Mouse (Mus musculus): ENCODE measurements around the gene Prr11.
"Not testable (repeated sequence)": the region's sequence is repeated elsewhere in the genome, so short reads cannot be mapped to it uniquely, and the experiment has no call there.

The Prr11 gene

GRCm38 (mm10) chr11:87048900-87049299, 59.6 kb downstream of the Prr11 start:
- DNase-seq (ENCODE audit: low spot score in 2 of 2), result not testable (repeated sequence)

DNA sequence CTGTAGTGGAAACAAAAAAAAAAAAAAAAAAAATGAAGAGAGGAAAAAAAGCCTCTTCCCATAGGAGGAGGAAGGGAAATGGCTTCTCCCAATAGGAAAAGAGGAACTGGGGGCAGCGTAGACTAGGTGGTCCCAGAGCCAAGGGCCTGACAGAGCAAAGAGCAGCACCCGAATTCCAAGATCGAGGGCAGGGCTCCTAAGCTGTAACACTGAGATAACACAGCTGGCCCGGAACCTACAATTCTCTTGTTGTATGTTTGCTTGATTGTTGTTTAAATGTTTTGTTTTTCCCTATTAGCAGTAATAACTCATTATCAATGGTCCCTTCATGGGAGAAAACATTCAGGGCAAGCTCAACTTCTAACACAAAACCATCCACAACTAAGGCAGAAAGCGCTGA, 61.5 kb downstream of the Prr11 start:
- DNase-seq (ENCODE audit: low spot score in 2 of 2), result no peak

DNA sequence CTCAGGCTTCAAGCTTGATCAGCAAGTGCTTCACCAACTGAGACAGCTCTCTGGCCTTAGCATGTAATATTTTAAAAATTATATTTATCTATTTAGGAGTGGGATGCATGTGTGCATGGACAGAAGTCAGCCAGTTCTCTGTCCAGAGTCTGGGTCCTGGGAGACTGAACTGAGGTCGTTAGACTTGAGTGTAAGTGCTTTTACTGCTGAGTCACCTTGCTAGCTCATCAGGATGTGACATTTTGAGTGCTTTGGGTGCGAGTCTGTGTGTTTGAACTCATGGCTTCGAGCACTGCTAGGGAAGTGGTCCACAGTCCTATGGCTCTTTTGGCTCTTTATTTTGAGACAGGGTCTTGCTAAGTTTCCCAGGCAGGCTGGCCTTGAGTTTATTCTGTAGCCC, 65.5 kb downstream of the Prr11 start:
- DNase-seq (ENCODE audit: low spot score in 2 of 2), result no peak

DNA sequence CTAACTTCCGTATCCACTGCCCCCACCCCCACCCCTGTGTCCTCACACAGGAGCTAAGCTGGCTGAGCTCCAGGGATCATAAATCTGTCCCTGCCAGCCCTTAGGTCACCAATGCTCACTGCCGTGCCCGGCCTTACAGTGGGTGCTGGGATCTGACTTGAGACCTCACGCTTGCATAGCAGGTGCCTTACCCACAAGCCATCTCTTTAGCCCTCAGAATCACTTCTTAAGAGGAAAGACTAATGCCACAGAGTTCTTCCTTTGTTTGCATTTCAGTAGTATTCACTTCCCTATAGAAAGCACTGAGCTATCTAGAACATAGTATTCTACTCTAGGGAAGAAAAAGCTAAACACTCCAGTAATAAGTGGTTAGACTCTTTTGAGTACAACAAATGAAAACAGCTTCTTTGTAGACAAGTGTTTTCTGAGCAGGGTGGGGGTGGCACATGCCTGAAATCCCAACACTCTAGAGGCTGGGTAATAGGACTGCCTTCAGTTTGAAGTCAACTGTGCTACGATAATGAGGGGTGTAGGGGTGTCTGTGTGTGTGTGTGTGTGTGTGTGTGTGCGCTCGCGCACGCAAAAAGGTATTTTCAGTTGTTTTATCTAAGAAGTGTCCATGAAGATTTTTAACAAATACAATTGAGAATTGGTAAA, 69.1 kb downstream of the Prr11 start:
- DNase-seq (ENCODE audit: low spot score in 2 of 2), result no peak
